Mouse (Mus musculus) olfactory bulb, adult 2 months (tissue): ENCODE measurements around the gene Lyst. TPM values are rescaled to one million over a fixed set of nuclear protein-coding genes. Genes with fewer than 3 reads are reported as not detected.

Experiments
- H3K27ac ChIP-seq: fragments of 200-500 bp; 2 replicates; pipeline ENCODE4 v1.5.1; 2012; ENCODE audit warnings: low read depth, low read length; ENCODE audit not compliant: insufficient read depth
- H3K4me1 ChIP-seq: fragments of 200-500 bp; 2 replicates; pipeline ENCODE4 v1.6.1; 2012; ENCODE audit warnings: low read length; ENCODE audit not compliant: control insufficient read depth, insufficient read depth
- H3K4me3 ChIP-seq: fragments of 200-500 bp; 2 replicates; pipeline ENCODE4 v1.5.1; 2012; ENCODE audit warnings: mild to moderate bottlenecking, low read depth, low read length, moderate library complexity; ENCODE audit not compliant: insufficient read depth
- CTCF ChIP-seq: fragments of 200-500 bp; IDR thresholded peaks from 2 replicates; pipeline ENCODE4 v1.5.1; 2012; ENCODE audit warnings: low read depth, mild to moderate bottlenecking, low read length, moderate library complexity; ENCODE audit not compliant: insufficient read depth
- POLR2A ChIP-seq: fragments of 200-500 bp; IDR thresholded peaks from 2 replicates; pipeline ENCODE4 v1.6.1; 2012; ENCODE audit warnings: mild to moderate bottlenecking, low read depth, low read length, moderate library complexity; ENCODE audit not compliant: insufficient read depth
- WGBS: fragments of 180-500 bp; shearing (Covaris S2); methylation state at CpG from one replicate; pipeline ENCODE4 v1.1.7; 2018; 5-methylcytosine and 5-hydroxymethylcytosine counted together
- polyA plus RNA-seq: library from polyadenylated mRNA; stranded (reverse); fragments of >200 nt; gene quantifications from 2 replicates; pipeline ENCODE4 v1.2.4, GENCODE M21; 2012; ENCODE audit warnings: low replicate concordance; ENCODE audit not compliant: missing spikeins, insufficient read depth, insufficient read length

The Lyst gene
- polyA plus RNA-seq, 1 experiment, result 50.5 TPM

- Histone ChIP-seq H3K4me3 (no peak overlapping the region), H3K4me1 (peaks cover 23% of the 10 kb centered on the region), H3K27ac (peak overlapping the region; percentile 70)
- TF ChIP-seq POLR2A (no peak), CTCF (no peak)
- 14% methylated on average over 6 of the region's 6 CpGs for WGBS
Measured at GRCm38 (mm10) chr13:13826533-13826932, 236.3 kb downstream of the Lyst start.

GRCm38 (mm10) chr13:13828125-13828524 is 237.9 kb downstream of the Lyst start:
- WGBS, result 29% methylated on average over 1 of the region's 1 CpGs
- peaks cover 21% of the 10 kb centered on the region for H3K4me1 ChIP-seq
- TF ChIP-seq CTCF, result no peak
- TF ChIP-seq POLR2A, result no peak
- H3K27ac ChIP-seq, result no peak overlapping the region
- H3K4me3 ChIP-seq, result no peak overlapping the region

Other genes starting within 250 kb of the Lyst start
- gene Gpr137b, start 196.4 kb upstream of the Lyst start, polyA plus RNA-seq, result not detected in 2 replicates
- not detected in 2 replicates for gene Nid1, start 152.8 kb upstream of the Lyst start, polyA plus RNA-seq
- gene Gng4, start 193.7 kb downstream of the Lyst start, polyA plus RNA-seq, result 369 and 482 TPM in 2 replicates